Mouse (Mus musculus) embryo, embryonic 10 days (tissue): ENCODE results near the gene Rras2.
A peak's percentile ranks its signal among the peaks of the same experiment; 100 is the strongest.

ENCODE experiments used
- DNase-seq: peaks from one replicate; pipeline ENCODE4 v3.0.0-alpha.2; 2015; ENCODE audit warnings: low spot score

Rras2 gene

GRCm38 (mm10) chr7:114071395-114071794, 46.2 kb downstream of the Rras2 start:
- no peak for DNase-seq

- DNase-seq = no peak
Observed at GRCm38 (mm10) chr7:114070458-114070840, 47.1 kb downstream of the Rras2 start.

DNA sequence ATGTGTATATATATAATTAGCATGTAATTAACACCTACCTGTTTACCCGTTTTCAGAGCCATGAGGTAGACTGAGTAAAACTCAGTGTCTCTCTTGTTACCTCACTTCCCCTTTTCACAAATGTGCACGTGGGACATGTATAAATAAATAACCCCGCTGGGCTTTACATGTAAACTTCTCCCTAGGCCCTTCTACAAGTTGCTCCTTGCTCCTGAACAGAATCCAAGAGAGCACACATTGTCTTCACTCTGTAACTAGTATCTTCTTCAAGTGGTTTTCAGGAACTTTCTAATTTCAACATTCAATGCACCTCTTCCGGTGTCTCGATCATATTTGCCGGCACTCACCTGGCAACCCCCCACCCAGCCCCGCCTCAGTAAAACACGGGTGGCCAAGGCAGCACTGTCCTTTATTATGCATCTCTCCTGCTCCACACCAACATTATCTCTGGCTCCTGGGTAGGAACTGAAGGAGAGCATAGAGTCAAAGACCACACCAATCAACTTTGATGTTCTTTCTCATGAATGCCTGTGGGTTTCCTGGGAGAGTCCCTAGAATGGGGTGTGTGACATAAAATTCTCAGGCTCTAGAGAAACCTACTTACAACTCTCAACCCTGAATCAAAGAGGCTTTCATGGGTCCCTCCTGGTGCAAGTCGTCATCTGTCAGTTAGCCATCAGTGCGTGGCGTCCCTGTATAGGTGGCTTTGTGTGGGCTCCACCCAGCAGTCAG, 47.7 kb downstream of the Rras2 start:
- no peak for DNase-seq

DNA sequence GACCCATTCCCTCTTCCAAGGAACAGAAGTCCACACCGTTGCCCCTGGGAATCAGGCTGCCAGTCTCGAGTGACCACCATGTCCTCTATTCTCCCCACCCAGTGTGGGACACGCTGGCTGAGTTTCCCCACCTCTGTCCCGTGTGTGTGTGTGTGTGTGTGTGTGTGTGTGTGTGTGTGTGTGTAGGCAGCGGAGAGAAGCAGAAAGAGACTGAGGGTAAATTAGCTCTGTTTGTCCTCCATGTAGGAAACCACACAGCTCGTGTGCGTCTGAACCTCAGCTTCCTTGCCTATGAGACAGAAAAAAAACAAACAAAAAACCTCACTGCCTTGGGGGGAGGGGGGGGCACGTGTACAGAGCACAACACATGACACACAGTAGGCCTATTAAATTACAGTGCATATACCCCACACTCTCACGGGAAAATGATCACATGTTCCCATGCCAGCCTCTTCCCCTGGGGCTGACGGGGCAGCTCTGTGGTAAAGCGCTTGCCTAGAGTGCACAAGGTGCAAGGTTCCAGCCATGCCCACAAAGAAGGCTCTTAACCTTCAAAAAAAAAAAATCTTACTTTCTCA, 48.5 kb downstream of the Rras2 start:
- DNase-seq = no peak

DNA sequence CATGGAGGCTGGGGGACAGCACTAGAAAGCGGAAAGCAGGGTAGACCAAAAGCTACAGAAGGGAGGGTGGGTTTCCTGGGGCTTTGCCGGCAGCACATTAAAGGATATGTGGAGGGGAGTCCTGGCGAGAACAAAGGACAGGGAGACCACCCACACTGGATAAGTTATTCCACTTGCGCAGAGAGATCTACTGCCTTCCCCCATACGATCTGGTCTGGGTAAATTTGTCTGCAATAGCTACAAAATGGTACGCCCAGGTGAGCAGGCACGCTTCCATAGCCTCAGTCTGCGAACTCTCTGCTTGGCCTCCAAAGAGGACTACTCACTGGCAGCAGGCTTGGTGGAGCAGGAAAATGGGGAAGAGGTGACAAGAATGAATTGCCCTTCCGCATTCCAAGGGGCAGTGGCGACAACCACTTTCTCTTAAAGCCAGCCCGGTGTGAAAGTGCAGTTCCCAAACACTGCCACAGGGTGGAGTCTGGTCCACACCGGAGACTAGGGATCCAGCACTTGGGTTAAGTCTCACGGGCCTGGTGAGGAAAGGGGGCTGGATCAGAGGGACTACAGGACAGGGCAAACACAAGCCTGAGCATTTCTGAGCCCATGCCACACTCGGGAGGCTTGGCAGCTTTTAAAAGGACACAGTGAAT, 50.9 kb downstream of the Rras2 start:
- peak; percentile 93 for DNase-seq

- DNase-seq = peak; percentile 45
Observed at GRCm38 (mm10) chr7:114065407-114066185, 52.0 kb downstream of the Rras2 start.

- DNase-seq = no peak
Observed at GRCm38 (mm10) chr7:114063966-114064365, 53.6 kb downstream of the Rras2 start.

- no peak for DNase-seq
Observed at GRCm38 (mm10) chr7:114063534-114063933, 54.0 kb downstream of the Rras2 start.

DNA sequence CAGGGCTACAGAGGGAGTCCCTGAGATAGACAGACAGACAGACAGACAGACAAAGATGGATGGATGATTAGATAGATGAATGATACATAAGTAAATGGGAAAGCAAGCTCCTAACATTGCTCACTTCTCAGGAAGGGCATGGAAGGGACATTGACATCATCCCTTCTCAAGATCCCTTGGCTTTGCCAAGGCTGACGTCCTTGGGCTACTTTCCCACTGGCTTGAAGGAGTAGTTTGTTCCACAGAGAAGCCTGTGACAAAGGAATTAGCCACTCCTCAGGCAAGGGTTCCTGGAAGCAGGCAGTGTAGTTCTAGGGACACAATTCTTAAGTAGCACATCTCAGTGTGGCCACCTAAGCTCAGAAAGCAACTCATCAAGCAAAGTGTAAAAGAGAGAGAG, 55.1 kb downstream of the Rras2 start:
- DNase-seq = no peak

DNA sequence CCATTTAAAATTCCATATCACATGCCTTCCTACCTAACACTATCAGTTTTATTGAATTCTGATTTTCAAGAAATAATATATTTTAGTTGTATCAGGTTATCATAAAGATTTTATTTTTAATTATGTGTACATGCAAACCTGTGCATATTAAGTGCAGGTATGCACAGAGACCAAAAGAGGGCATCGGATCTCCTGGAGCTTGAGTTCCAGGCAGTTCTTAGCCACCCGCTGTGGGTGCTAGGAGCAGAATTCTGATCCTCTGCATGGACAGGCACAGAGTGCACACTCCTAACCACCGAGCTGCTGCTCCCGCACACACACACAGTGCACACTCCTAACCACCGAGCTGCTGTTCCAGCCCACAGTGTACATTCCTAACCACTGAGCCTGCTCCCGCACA, 57.1 kb downstream of the Rras2 start:
- DNase-seq = no peak

DNA sequence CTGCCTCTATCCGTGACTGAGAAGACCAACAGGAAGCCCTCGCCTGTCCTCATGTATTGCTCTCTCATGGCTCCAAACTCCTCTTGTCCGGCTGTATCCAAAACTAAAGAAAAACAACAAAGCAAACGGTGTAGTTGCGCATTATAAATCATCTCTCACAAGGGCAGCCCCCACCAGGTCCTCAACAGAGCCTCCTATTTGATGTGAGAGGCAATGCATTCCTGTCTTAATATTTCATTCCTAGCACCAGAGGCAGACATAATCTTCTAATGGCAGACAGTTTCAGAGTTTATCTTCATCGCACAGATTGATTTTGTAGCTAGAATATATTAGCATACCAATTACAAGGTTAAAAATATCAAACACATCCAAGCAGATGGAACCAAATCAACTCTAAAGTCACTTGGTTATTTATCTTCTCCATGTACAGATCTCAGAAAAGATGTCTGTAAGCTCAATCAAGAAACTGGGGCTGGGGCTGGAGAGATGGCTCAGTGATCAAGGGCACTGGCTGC, 58.6 kb downstream of the Rras2 start:
- DNase-seq = no peak

DNA sequence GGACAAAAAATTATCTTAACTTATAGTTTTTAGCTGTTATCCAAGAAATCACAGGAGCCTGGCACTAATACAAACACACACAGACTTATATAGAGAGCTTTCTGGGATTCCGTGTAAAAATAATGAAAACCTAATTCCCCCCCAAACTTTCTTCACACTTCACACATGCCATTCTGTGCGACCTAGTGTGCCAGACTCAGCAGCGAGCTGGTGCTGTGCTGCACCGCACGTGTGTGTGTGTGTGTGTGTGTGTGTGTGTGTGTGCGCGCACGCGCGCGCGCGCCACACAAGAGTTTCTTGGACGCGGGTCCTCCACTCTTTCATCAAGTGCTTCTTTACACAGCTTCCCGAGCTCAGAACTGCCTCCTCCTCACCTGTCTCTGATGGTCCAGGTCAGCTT, 59.4 kb downstream of the Rras2 start:
- DNase-seq = no peak

DNA sequence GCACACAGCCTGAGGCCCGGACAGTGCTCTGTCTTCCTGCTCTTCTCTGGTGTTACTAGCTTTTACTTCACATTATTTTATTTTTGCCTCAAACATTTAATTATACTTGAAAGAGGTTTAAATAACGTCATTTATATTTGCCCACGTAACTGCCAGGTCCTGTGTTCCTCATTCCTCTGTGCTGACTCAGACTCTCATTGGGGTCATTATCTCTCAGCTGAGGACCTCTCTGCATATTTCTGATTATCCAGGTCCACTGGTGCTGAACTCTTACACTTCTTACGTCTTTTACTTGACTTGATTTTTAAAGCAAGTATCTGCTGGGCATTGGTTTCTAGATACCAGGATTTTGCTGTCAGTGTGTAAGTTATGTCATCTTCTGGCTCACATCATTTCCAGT, 63.9 kb downstream of the Rras2 start:
- no peak for DNase-seq

DNA sequence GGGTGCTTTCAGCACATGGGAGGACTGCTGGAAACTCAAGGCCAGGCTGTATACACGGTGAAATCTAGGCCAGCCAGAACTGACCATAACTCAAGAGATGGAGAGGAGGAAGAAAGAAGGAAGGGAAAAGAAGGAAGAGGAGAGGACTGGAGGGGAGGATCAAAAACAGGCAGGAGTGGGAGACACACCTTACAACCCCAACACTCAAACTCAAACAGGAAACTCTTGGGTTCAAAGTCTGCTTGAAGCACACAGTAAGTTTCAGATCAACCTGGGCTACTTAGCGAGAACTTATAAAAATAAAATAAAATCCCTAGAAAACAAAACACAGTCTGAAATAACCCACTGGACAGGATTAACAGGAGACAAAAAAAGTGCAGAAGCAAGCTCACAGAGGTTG, 71.8 kb downstream of the Rras2 start:
- no peak for DNase-seq

DNA sequence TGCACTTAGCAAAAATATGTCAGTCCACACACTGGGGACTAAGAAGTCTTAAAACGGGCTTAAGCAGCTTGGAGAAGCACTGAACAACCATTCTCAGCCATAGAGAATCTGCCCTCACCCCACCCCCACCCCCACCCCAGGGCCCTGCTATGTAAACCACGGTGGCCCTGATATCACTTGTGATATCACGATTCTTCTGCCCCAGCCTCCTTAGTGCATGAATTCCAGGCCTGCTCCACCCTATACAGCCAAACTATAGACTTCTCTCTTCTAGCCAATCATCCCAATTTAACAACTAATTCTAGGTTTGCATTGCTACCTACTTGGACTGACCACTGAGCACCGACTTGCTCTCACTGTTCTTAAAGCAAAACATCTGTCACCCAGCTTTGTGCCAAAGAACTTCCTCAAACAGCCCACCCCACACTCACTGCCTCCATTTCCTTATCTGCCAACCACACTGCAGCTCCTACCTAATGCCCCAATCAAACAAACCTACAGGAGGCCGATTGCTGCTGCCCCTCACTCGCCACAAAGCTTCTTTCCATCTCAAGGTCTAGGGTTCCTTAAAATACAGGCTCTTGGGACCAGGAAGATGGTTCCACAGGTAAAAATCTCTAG, 73.5 kb downstream of the Rras2 start:
- DNase-seq = no peak

DNA sequence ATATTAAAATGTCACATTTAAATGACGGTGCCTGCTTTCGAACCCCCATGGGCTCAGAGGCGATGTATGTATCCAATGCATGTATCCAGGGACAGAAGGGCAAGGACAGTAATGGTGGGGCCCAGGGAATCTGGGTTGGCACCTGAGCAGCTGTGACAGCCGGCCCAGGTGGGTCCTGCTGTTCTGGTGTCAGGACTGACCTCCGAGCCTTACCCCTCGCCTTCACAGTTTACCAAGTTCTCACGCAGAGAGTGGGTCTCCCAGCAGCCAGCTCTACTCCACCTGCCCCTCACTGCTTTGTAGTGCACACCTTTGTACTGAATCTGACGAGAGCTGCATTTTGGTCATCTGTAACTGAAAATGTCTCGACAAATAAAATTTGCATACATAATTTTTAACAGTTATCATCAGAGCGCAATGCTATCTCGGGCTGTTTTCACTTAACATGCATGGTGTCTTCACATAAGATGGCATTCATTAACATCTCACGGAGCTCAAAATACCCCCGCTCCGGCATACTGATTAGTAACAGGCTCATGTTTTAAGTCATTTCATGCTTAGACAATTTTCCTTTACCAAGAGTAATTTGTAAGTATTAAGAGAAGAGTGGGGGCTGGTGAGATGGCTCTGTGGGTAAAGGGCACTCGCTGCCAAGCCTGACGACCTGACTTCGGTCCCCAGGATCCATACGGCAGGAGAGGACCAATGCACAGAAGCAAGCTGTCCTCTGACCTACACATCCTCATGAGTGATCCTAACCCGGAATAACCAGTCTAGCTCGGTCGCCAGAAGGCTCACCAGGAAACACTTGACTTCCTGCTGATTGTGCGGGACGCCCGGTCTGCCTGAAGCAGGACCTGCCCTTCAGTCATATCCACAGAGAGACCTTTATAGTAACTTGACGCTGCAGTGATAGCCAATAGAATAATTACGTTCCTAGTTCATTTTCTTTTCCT, 74.3 kb downstream of the Rras2 start:
- no peak for DNase-seq

DNA sequence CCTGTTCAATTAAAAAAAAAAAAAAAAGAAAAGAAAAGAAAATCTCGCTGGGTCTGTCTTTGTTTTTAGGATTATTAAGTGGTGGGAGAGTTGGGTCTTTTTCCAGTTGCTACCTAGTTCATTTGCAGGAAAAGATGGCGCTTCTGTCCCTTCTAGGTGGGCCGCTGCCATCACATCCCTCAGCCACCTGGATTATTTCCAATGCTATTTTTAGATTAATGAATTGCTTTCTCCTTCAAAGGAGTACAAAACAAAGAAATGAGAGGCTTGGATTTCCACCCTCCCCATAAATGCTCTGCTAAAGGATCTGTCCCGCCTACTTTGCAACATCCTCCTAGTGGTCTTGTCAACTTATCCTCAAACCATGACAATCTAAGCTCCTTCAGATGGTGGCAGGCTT, 76.2 kb downstream of the Rras2 start:
- DNase-seq = no peak

GRCm38 (mm10) chr7:114037237-114037636, 80.3 kb downstream of the Rras2 start:
- DNase-seq = no peak

DNA sequence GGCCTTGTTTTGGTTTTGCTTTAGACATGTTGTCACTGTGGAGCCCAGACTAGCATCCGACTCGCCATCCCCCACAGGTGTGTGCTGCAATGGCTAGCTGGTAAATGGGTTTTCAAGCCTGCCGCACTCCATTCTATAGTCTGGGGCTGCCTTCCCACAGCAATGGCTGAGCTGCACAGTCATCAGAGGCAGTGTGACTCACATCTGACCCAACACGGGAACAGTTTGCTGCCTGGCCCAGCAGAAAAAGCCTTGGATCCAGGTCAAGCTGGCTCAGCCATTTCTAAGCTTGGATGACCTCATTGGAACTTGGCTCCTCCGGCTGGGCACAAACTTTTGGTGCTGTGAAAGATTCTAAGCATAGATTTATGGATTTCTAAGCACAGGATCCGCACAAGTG, 88.0 kb downstream of the Rras2 start:
- DNase-seq = no peak

- no peak for DNase-seq
Observed at GRCm38 (mm10) chr7:114028828-114029227, 88.8 kb downstream of the Rras2 start.

DNA sequence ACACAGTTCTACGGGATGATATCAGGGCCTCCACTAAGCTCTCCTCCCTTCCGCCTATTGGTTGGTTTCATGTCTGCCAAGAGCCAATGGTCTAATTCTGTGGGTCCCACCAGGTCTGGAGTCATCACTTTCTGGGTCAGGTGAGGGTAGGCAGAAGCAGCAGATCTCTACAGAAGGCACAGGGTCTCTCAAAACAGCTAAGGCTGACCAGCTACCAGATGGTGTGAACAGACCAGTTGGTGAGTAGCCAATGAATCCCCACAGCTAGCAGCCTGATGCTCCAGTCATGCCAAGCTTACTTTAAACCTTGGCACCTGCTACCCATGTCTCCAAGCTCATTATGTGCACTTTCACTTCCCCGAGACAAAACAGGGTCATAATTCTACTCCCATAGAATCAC, 90.2 kb downstream of the Rras2 start:
- DNase-seq = no peak
